Comparison of ENCODE assay signal across 8 mouse cellular contexts in the genomic region with DNA sequence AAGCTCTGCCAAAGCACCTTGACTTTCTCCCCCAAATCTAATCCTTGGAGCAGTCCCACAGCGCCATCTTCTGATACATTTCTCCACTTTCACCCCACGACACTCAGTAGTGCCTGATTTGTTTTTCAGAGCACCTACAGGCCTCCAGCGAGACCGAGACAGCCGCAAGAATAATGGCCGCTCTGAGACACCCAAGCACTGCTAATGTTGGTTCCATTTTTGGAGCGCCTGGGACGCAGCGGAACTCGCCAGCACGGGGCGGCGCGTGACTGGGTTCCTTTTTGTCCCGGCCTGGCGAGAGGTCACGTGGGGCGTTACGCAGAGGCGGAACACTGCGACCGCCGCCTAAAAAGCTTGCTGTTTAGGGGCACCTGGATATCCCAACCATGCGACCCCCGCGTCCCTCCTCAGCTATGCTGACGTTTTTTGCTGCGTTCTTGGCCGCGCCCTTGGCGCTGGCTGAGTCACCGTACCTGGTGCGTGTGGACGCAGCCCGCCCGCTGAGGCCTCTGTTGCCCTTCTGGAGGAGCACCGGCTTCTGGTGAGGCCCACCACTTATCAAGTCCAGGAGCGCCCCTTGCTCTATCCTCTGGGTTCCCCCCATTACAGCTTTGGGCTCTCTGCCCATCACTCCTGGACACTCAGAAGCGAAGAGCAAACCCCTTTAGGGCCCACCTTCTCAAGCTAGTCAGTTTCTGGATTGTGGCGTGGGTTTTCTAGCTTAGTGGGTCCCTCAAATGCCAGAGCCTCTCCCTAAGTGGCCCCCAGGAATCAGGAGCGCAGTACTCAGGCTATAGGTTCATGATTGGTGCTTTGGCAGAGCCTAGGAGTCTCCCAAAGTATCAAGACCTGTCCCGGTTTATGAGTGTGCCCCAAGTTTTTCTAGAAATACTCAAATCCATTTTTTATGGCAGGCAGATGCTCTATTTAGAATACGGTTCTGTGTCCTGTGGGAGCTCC. TPM values are rescaled to one million over a fixed set of nuclear protein-coding genes. Genes with fewer than 3 reads are reported as not detected.
DNase-seq lines count a peak whose midpoint lies in the region; ATAC-seq and TF ChIP-seq lines count a peak whose summit lies in the region.

A gene (minus strand): TSS at position 696 of the 960 bp plus-strand sequence.

- H3K79me2 ChIP-seq in C2C12 (ENCODE audit: control insufficient read depth, insufficient read depth), result no peaks in the 10 kb centered on the region

- no peaks in the 10 kb centered on the region for H3K27me3 ChIP-seq in C2C12 (ENCODE audit: control insufficient read depth, insufficient read depth, insufficient read length)
- peaks cover 7% of the 10 kb centered on the region; the same call in 1 of the 2 replicates for H3K27me3 ChIP-seq in heart, embryonic 12.5 days (replicated peaks)
- no peaks in the 10 kb centered on the region for H3K27me3 ChIP-seq in kidney, postnatal 0 days (ENCODE audit: insufficient read depth, low read length)
- H3K27me3 ChIP-seq in liver, embryonic 11.5 days (replicated peaks; ENCODE audit: control insufficient read depth, insufficient read depth, low read length), result no peaks in the 10 kb centered on the region
- H3K27me3 ChIP-seq in stomach, embryonic 15.5 days (replicated peaks), result no peaks in the 10 kb centered on the region

- no peaks in the 10 kb centered on the region for H3K36me3 ChIP-seq in C2C12 (ENCODE audit: control insufficient read depth, insufficient read depth)
- H3K36me3 ChIP-seq in heart, embryonic 12.5 days, result peaks cover 32% of the 10 kb centered on the region
- H3K36me3 ChIP-seq in kidney, postnatal 0 days (ENCODE audit: insufficient read depth, low read length), result 0 out of 2 replicates have a peak, but pooled peaks cover 12% of the 10 kb centered on the region
- H3K36me3 ChIP-seq in liver, embryonic 11.5 days (ENCODE audit: control insufficient read depth, insufficient read depth, low read length), result peaks cover 16% of the 10 kb centered on the region
- peaks cover 15% of the 10 kb centered on the region; the same call in 1 of the 2 replicates for H3K36me3 ChIP-seq in stomach, embryonic 15.5 days

- peak; percentile 56 for DNase-seq in brain, embryonic 18.5 days (ENCODE audit: low read depth, low spot score)
- peak; percentile 91 for DNase-seq in kidney, postnatal 0 days (ENCODE audit: low spot score)
- DNase-seq in liver, embryonic 11.5 days (ENCODE audit: low spot score), result peak; percentile 84
- DNase-seq in naive thymus-derived CD4-positive, alpha-beta T cell, adult 2 months (ENCODE audit: low read depth), result peak; percentile 88

- peak within 1 kb of the TSS; percentile 81 for H3ac ChIP-seq in C2C12 (ENCODE audit: control insufficient read depth, insufficient read length, low read depth)

- peak; percentile 87 for ATAC-seq in erythroid progenitor cell, adult 5-6 weeks (replicated peaks; ENCODE audit: low FRiP score, poor library complexity, severe bottlenecking)
- peak; percentile 84 for ATAC-seq in heart, embryonic 12.5 days (ENCODE audit: insufficient number of reproducible peaks, low FRiP score)
- peak; percentile 74 for ATAC-seq in kidney, postnatal 0 days (replicated peaks; ENCODE audit: low FRiP score, low read depth)
- ATAC-seq in liver, embryonic 11.5 days (replicated peaks; ENCODE audit: low FRiP score), result peak; percentile 80
- peak; percentile 85 for ATAC-seq in stomach, embryonic 15.5 days (ENCODE audit: insufficient read depth, low FRiP score, low read depth)

- peak within 1 kb of the TSS; percentile 84 for H3K9ac ChIP-seq in heart, embryonic 12.5 days
- peak within 1 kb of the TSS; percentile 74 for H3K9ac ChIP-seq in kidney, postnatal 0 days (ENCODE audit: low read depth, low read length)
- peak within 1 kb of the TSS; percentile 74 for H3K9ac ChIP-seq in liver, embryonic 11.5 days (ENCODE audit: low read depth, low read length)
- peak within 1 kb of the TSS; percentile 68 for H3K9ac ChIP-seq in stomach, embryonic 15.5 days

- H3K79me3 ChIP-seq in C2C12 (ENCODE audit: low read depth), result no peaks in the 10 kb centered on the region

- peaks cover 14% of the 10 kb centered on the region for H3K4me1 ChIP-seq in heart, embryonic 12.5 days (replicated peaks)
- peaks cover 11% of the 10 kb centered on the region for H3K4me1 ChIP-seq in kidney, postnatal 0 days (replicated peaks; ENCODE audit: insufficient read depth, low read length)
- H3K4me1 ChIP-seq in liver, embryonic 11.5 days (replicated peaks; ENCODE audit: control insufficient read depth, insufficient read depth, low read length), result peaks cover 11% of the 10 kb centered on the region
- H3K4me1 ChIP-seq in stomach, embryonic 15.5 days, result peaks cover 10% of the 10 kb centered on the region

- H3K4me3 ChIP-seq in C2C12 (ENCODE audit: insufficient read depth, poor library complexity, severe bottlenecking), result peak within 1 kb of the TSS; percentile 35
- peak within 1 kb of the TSS; percentile 72 for H3K4me3 ChIP-seq in heart, embryonic 12.5 days
- peak within 1 kb of the TSS; percentile 54 for H3K4me3 ChIP-seq in kidney, postnatal 0 days (replicated peaks; ENCODE audit: low read depth, low read length)
- H3K4me3 ChIP-seq in liver, embryonic 11.5 days (ENCODE audit: low read depth, low read length), result peak within 1 kb of the TSS; percentile 61
- H3K4me3 ChIP-seq in stomach, embryonic 15.5 days (replicated peaks), result peak within 1 kb of the TSS; percentile 59

- WGBS in heart, embryonic 12.5 days, result 6% methylated on average over 43 of the region's 43 CpGs
- WGBS in kidney, postnatal 0 days, result 6% methylated on average over 43 of the region's 43 CpGs
- WGBS in liver, embryonic 11.5 days, result 6% methylated on average over 43 of the region's 43 CpGs
- WGBS in stomach, embryonic 15.5 days, result 4% methylated on average over 43 of the region's 43 CpGs

- peak within 1 kb of the TSS; percentile 87 for H3K27ac ChIP-seq in heart, embryonic 12.5 days (ENCODE audit: poor library complexity, severe bottlenecking)
- peak within 1 kb of the TSS; percentile 84 for H3K27ac ChIP-seq in kidney, postnatal 0 days
- H3K27ac ChIP-seq in liver, embryonic 11.5 days (ENCODE audit: low read depth, low read length), result peak within 1 kb of the TSS; percentile 69
- peak within 1 kb of the TSS; percentile 89 for H3K27ac ChIP-seq in stomach, embryonic 15.5 days

- H3K9me3 ChIP-seq in heart, embryonic 12.5 days (replicated peaks), result no peaks in the 10 kb centered on the region
- H3K9me3 ChIP-seq in kidney, postnatal 0 days (replicated peaks; ENCODE audit: low read length), result no peaks in the 10 kb centered on the region
- no peaks in the 10 kb centered on the region for H3K9me3 ChIP-seq in liver, embryonic 11.5 days (ENCODE audit: control insufficient read depth, low read length)
- H3K9me3 ChIP-seq in stomach, embryonic 15.5 days, result no peaks in the 10 kb centered on the region

- peak; percentile 5 for TF ChIP-seq CTCF in C2C12 (IDR thresholded peaks at IDR 0.05; ENCODE audit: control insufficient read depth, insufficient read depth, insufficient read length)
- peak; percentile 79 for TF ChIP-seq CTCF in kidney, postnatal 0 days (IDR thresholded peaks at IDR 0.05; ENCODE audit: low read depth)

- H3K4me2 ChIP-seq in heart, embryonic 12.5 days, result peak within 1 kb of the TSS; percentile 76
- H3K4me2 ChIP-seq in kidney, postnatal 0 days (ENCODE audit: low read length), result peak within 1 kb of the TSS; percentile 81
- peak within 1 kb of the TSS; percentile 86 for H3K4me2 ChIP-seq in liver, embryonic 11.5 days
- H3K4me2 ChIP-seq in stomach, embryonic 15.5 days, result peak within 1 kb of the TSS; percentile 80

TF ChIP-seq in C2C12, 6 proteins besides CTCF, POLR2A, EP300 and RAD21:
- TF ChIP-seq MYOD1 (IDR thresholded peaks at IDR 0.05; ENCODE audit: control insufficient read depth, insufficient read length, low read depth), result no peak
- no peak for TF ChIP-seq CEBPB (IDR thresholded peaks at IDR 0.05; ENCODE audit: low read depth)
- peak; percentile 95 for TF ChIP-seq USF1 (IDR thresholded peaks at IDR 0.05; ENCODE audit: low read depth)
- no peak for TF ChIP-seq FOSL1 (IDR thresholded peaks at IDR 0.05; ENCODE audit: insufficient read depth, low read length, poor library complexity, severe bottlenecking)
- TF ChIP-seq MAX (IDR thresholded peaks at IDR 0.05), result peak; percentile 16
- no peak for TF ChIP-seq MYOG (IDR thresholded peaks at IDR 0.05; ENCODE audit: control insufficient read depth, extremely low read depth, insufficient read length)
TF ChIP-seq in C2C12: peak in this region for 2.

RNA-seq across cellular contexts. Expression of the gene that starts here (rescaled TPM):
- polyA plus RNA-seq in C2C12 (2012; fragmentation: generic; extraction: Trizol), result 4.7 TPM
- 4.2 TPM in 1 of 2 replicates, not detected in the other for total RNA-seq in erythroid progenitor cell, adult 5-6 weeks (2015; ENCODE audit: low replicate concordance)
- total RNA-seq in erythroid progenitor cell, adult 5-6 weeks (2017; ENCODE audit: low replicate concordance), result 4.9 and 5.5 TPM in 2 replicates
- polyA plus RNA-seq in heart, embryonic 12.5 days (2016; fragmentation: Nextera tagmentation; extraction: Ambion mirVana), result 8.4 and 9.4 TPM in 2 replicates
- polyA plus RNA-seq in kidney, postnatal 0 days (2015; fragmentation: Nextera tagmentation; extraction: Ambion mirVana), result 6.5 and 6.9 TPM in 2 replicates
- polyA plus RNA-seq in liver, embryonic 11.5 days (2014; fragmentation: Nextera tagmentation; extraction: Ambion mirVana), result 5.8 and 8.8 TPM in 2 replicates
- 10.6 and 11.0 TPM in 2 replicates for polyA plus RNA-seq in stomach, embryonic 15.5 days (2015; fragmentation: Nextera tagmentation; extraction: Ambion mirVana)

Comparison
In these comparisons a context has a peak if more than half of its experiments do, and no peak if none do; other contexts are left out.
1. Peak in every context shown above with its lines: DNase-seq, ATAC-seq, H3K4me3 ChIP-seq and H3K27ac ChIP-seq.